Mouse (Mus musculus): Measurements from ENCODE around the gene Rbm14. TPM values are rescaled to one million over a fixed set of nuclear protein-coding genes. Genes with fewer than 3 reads are reported as not detected.

The Rbm14 gene
- polyA plus RNA-seq (2015; fragmentation: Nextera tagmentation; extraction: Ambion mirVana) = 82.4 and 88.6 TPM in 2 replicates

DNA sequence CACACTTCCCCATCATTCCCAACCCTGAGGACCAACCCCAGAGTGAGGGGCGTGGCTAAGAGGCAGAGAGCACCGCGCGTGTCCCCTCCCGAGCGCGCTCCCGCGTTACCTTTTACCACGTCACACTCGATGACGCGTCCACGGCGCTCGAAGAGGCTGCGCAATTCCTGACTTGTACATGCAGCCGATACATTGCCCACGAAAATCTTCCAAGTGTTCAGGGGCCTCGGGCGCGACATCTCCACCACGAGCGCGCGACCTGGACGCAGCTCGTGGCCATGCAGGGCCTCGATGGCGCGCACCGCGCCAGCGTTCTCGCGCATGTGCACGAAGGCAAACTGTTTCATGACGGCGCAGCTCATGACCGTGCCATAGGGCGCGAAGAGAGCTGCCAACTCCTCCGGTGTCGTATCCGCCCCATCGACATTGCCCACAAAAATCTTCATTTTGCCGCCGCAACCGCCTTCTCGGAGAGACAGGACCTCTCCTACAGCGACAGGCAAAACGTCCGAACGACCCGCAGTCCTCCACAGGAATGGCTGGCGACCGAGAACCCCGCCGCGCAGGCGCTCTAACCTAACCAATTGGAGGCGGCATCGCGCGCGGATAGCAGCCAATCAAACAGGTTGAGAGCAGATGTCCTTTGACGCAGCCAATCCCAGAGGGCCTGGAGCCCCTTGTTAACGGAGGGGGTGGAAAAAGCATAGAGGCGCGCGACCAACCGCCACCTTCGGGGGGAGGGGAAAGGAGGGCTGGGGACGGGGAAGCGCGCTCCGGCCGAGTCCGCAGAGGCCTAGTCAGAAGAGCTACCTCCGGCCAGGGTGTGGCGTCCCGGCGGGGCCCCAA lies at the start of gene Rbm14, which contains the start of gene Gm21992:
TSS of gene Rbm14 (minus strand) at position 572 of the 846 bp plus-strand sequence.
TSS of gene Gm21992 (minus strand) at position 550 of the 846 bp plus-strand sequence.
- Histone ChIP-seq H3K9me3 (ENCODE audit: control insufficient read depth, low read length) (no peaks in the 10 kb centered on the region), H3K4me2 (ENCODE audit: low read depth, low read length) (peak within 1 kb of the TSS; percentile 94), H3K9ac (ENCODE audit: low read length) (peak within 1 kb of the TSS; percentile 98), H3K27me3 (ENCODE audit: control insufficient read depth, insufficient read depth, low read depth, low read length) (no peaks in the 10 kb centered on the region), H3K4me1 (replicated peaks; ENCODE audit: control insufficient read depth, insufficient read depth, low read length) (peaks cover 16% of the 10 kb centered on the region), H3K27ac (ENCODE audit: low read length) (peak within 1 kb of the TSS; percentile 97), H3K4me3 (ENCODE audit: low read length) (peak within 1 kb of the TSS; percentile 95), H3K36me3 (ENCODE audit: control insufficient read depth, insufficient read depth, low read length) (no peaks in the 10 kb centered on the region)
- ATAC-seq (ENCODE audit: low read depth) = peak; percentile 99
- under 1% methylated on average over 83 of the region's 83 CpGs for WGBS

DNA sequence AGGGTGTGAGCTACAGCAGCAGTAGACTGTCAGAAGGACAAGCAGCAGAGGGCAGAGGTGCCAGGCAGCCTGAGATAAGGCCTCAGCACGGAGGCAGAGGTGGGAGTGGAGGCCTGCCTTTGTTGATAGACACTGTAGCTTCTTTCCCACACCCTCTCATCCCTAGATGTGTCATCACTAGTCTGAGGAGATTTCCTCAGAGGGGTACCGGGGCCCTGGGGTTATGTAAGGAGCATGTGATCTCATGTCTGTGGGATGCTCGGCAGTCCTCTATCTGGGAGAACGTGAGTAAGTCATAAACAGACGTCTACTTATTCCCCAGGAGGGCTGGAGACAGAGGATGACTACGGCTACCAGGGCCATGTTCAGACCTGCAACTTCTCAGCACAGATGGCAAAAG lies 47.6 kb upstream of the Rbm14 start:
- 62% methylated on average over 6 of the region's 6 CpGs for WGBS
- peaks cover 8% of the 10 kb centered on the region; the same call in 1 of the 2 replicates for H3K27me3 ChIP-seq (ENCODE audit: control insufficient read depth, insufficient read depth, low read depth, low read length)
- no peak overlapping the region for H3K9ac ChIP-seq (ENCODE audit: low read length)
- H3K4me3 ChIP-seq (ENCODE audit: low read length) = no peak overlapping the region
- H3K36me3 ChIP-seq (ENCODE audit: control insufficient read depth, insufficient read depth, low read length) = no peaks in the 10 kb centered on the region
- H3K4me2 ChIP-seq (ENCODE audit: low read depth, low read length) = no peak overlapping the region
- H3K27ac ChIP-seq (ENCODE audit: low read length) = no peak overlapping the region
- H3K4me1 ChIP-seq (replicated peaks; ENCODE audit: control insufficient read depth, insufficient read depth, low read length) = peaks cover 3% of the 10 kb centered on the region; the same call in 1 of the 2 replicates
- no peak for ATAC-seq (ENCODE audit: low read depth)
- no peaks in the 10 kb centered on the region for H3K9me3 ChIP-seq (ENCODE audit: control insufficient read depth, low read length)

DNA sequence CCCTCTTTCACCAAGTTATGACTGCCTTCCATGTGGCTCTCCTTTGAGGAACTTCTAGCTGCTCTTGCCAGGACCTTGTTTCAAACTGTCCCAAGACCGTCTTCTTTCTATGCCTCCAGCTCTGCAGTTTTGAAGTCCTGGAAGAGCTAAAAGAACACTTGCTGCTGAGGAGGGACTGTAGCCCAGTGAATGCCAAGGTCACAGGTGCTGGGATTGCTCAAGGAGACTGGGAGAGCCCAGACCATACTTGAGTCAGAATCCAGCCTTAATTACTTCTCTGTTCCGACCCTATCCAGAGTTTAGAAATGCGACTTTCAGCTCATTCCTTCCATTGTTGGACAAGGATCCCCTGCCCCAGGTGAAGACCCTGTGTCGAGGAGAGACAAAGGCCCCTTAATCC lies 44.5 kb upstream of the Rbm14 start:
- no peak overlapping the region for H3K27ac ChIP-seq (ENCODE audit: low read length)
- H3K4me1 ChIP-seq (replicated peaks; ENCODE audit: control insufficient read depth, insufficient read depth, low read length) = peaks cover 3% of the 10 kb centered on the region; the same call in 1 of the 2 replicates
- WGBS = 72% methylated on average over 4 of the region's 4 CpGs
- H3K27me3 ChIP-seq (ENCODE audit: control insufficient read depth, insufficient read depth, low read depth, low read length) = peaks cover 8% of the 10 kb centered on the region; the same call in 1 of the 2 replicates
- H3K36me3 ChIP-seq (ENCODE audit: control insufficient read depth, insufficient read depth, low read length) = no peaks in the 10 kb centered on the region
- no peak overlapping the region for H3K4me3 ChIP-seq (ENCODE audit: low read length)
- no peak for ATAC-seq (ENCODE audit: low read depth)
- no peak overlapping the region for H3K9ac ChIP-seq (ENCODE audit: low read length)
- no peaks in the 10 kb centered on the region for H3K9me3 ChIP-seq (ENCODE audit: control insufficient read depth, low read length)
- H3K4me2 ChIP-seq (ENCODE audit: low read depth, low read length) = no peak overlapping the region; the same call in 1 of the 2 replicates

DNA sequence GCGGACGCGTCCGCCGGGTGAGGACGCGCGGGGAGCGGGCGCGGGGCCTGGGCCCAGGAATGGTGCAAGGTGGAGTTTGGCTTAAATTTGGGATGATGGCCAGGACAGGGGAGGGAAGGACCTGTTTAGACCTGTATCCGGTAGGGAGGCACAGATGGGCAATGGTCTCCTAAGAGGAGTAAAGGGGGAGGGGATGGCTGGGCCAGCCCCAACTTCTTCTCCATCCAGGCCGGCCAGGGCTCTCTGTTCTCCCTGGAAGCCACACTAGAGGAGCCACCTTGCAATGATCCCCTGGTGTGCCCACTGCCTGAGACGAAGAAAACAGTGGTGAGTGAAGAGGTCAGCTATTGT lies 44.0 kb upstream of the Rbm14 start:
- no peaks in the 10 kb centered on the region for H3K9me3 ChIP-seq (ENCODE audit: control insufficient read depth, low read length)
- no peaks in the 10 kb centered on the region for H3K36me3 ChIP-seq (ENCODE audit: control insufficient read depth, insufficient read depth, low read length)
- ATAC-seq (ENCODE audit: low read depth) = peak; percentile 29; the same call in 1 of the 2 replicates
- H3K4me1 ChIP-seq (replicated peaks; ENCODE audit: control insufficient read depth, insufficient read depth, low read length) = peaks cover 3% of the 10 kb centered on the region; the same call in 1 of the 2 replicates
- H3K27ac ChIP-seq (ENCODE audit: low read length) = no peak overlapping the region
- H3K9ac ChIP-seq (ENCODE audit: low read length) = peak overlapping the region; percentile 74
- peaks cover 8% of the 10 kb centered on the region; the same call in 1 of the 2 replicates for H3K27me3 ChIP-seq (ENCODE audit: control insufficient read depth, insufficient read depth, low read depth, low read length)
- H3K4me2 ChIP-seq (ENCODE audit: low read depth, low read length) = peak overlapping the region; percentile 94
- H3K4me3 ChIP-seq (ENCODE audit: low read length) = peak overlapping the region; percentile 54
- 1% methylated on average over 14 of the region's 14 CpGs for WGBS

DNA sequence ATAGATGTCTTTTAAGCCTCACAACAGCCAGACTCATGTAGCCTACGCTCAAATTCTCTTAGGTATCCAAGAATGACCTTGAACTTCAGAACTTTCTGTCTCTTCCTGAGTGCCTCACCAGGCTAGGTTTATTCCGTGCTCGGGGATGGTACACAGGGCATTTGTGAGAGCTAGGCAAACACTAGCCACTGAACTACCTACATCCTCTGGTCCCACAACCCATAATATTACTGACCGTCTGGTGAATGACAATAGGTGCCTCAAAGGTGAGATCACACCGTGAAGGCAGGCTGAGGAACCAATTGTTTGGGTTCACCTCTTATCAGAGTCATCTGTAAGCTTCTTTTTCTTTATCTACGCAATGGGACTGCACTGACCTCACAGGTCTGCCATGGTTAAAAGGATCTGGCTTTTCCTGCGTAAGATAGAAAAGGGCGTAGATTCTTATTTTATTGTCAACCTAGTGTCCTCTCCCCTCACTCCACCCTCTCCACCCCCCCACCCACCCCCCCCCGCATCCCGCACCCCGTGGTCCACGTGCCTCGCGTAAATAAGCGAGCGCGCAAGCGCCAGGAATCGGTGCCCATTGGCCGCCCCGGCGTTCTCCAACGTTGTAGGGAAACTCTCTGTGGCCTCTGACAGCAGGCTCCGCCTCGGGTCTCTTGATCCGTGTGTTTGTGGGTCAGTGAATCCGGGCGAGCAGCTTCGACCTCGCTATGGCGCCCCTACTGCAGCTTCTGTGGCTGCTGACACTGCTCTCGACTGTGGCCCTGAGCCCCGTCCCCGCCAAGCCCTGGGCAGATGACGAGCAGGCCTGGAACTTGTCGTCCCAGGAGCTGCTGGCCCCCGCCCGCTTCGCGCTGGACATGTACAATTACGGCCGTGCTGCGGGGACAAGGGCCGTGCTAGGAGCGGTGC lies 43.4 kb upstream of the Rbm14 start, which contains the start of gene Ctsf:
TSS of gene Ctsf (plus strand) at position 579 of the 918 bp plus-strand sequence.
- WGBS = 3% methylated on average over 43 of the region's 45 CpGs
- Histone ChIP-seq H3K27ac (ENCODE audit: low read length) (no peak within 1 kb of the TSS), H3K27me3 (ENCODE audit: control insufficient read depth, insufficient read depth, low read depth, low read length) (peaks cover 8% of the 10 kb centered on the region; the same call in 1 of the 2 replicates), H3K9ac (ENCODE audit: low read length) (peak within 1 kb of the TSS; percentile 74), H3K9me3 (ENCODE audit: control insufficient read depth, low read length) (no peaks in the 10 kb centered on the region), H3K36me3 (ENCODE audit: control insufficient read depth, insufficient read depth, low read length) (no peaks in the 10 kb centered on the region), H3K4me2 (ENCODE audit: low read depth, low read length) (peak within 1 kb of the TSS; percentile 94), H3K4me3 (ENCODE audit: low read length) (peak within 1 kb of the TSS; percentile 54), H3K4me1 (replicated peaks; ENCODE audit: control insufficient read depth, insufficient read depth, low read length) (peaks cover 3% of the 10 kb centered on the region; the same call in 1 of the 2 replicates)
- ATAC-seq (ENCODE audit: low read depth) = peak; percentile 89

DNA sequence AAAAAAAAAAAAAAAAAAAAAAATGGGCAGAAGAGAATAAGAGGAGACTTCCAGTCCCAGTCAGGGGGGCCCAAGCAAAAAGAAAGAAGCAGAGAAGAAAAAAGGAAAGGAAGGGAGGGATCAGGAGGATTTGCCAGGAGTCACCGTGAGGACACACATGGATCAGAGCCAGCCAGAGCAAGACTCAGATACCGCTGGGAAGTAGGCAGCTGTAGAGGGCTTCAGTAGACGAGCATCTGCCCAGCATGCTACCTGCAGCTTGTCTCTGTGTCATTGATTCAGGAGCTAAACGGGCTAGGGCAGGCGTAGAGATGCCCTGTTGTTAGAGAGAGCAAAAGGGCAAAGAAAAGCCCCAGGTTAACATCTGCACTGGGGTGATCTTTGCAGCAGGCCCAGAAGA lies 38.8 kb upstream of the Rbm14 start:
- H3K4me3 ChIP-seq (ENCODE audit: low read length) = no peak overlapping the region
- H3K27me3 ChIP-seq (ENCODE audit: control insufficient read depth, insufficient read depth, low read depth, low read length) = peaks cover 5% of the 10 kb centered on the region; the same call in 1 of the 2 replicates
- no peak overlapping the region for H3K9ac ChIP-seq (ENCODE audit: low read length)
- no peak overlapping the region for H3K4me2 ChIP-seq (ENCODE audit: low read depth, low read length)
- WGBS = 55% methylated on average over 5 of the region's 5 CpGs
- ATAC-seq (ENCODE audit: low read depth) = no peak
- no peak overlapping the region for H3K27ac ChIP-seq (ENCODE audit: low read length)
- H3K36me3 ChIP-seq (ENCODE audit: control insufficient read depth, insufficient read depth, low read length) = no peaks in the 10 kb centered on the region
- peaks cover 3% of the 10 kb centered on the region; the same call in 1 of the 2 replicates for H3K4me1 ChIP-seq (replicated peaks; ENCODE audit: control insufficient read depth, insufficient read depth, low read length)
- H3K9me3 ChIP-seq (ENCODE audit: control insufficient read depth, low read length) = no peaks in the 10 kb centered on the region

DNA sequence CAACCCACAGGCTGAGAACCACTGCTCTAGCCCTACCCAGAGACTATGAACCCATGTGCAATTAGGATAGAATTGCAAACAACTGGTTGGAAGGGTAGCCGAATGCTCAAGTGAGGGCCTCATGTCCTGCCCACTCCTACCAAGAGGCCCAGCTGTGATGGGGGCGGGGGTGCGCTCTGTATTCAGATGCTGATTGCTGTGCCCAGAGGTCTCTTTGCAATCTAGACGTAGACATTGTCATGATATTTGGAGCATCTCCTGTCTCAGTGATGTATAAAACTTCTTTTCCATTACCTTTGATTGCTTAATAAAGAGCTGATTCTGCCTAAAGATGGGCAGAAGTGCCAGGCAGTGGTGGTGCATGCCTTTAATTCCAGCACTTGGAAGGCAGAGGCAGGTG lies 38.4 kb upstream of the Rbm14 start:
- 54% methylated on average over 4 of the region's 4 CpGs for WGBS
- ATAC-seq (ENCODE audit: low read depth) = no peak
- Histone ChIP-seq H3K9ac (ENCODE audit: low read length) (no peak overlapping the region), H3K4me1 (replicated peaks; ENCODE audit: control insufficient read depth, insufficient read depth, low read length) (peaks cover 3% of the 10 kb centered on the region; the same call in 1 of the 2 replicates), H3K4me3 (ENCODE audit: low read length) (no peak overlapping the region), H3K9me3 (ENCODE audit: control insufficient read depth, low read length) (no peaks in the 10 kb centered on the region), H3K4me2 (ENCODE audit: low read depth, low read length) (no peak overlapping the region), H3K27me3 (ENCODE audit: control insufficient read depth, insufficient read depth, low read depth, low read length) (peaks cover 4% of the 10 kb centered on the region; the same call in 1 of the 2 replicates), H3K36me3 (ENCODE audit: control insufficient read depth, insufficient read depth, low read length) (no peaks in the 10 kb centered on the region), H3K27ac (ENCODE audit: low read length) (no peak overlapping the region)

DNA sequence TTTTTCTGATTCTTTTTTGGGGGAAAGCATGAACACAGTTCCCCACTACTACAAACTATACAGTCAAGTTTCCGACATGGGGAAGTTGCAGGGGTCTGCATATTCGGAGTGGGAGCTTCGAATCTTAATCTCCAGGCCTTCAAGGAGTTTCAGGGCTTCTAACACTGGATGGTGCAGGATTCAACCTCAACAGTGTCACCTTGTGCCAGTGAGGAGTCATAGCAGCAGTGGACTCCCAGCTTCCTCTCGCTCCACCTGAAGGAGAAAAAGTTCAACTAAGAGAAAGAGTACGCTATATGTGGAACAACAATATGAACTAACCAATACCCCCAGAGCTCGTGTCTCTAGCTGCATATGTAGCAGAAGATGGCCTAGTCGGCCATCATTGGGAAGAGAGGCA lies 36.1 kb upstream of the Rbm14 start:
- H3K4me3 ChIP-seq (ENCODE audit: low read length) = no peak overlapping the region
- H3K4me1 ChIP-seq (replicated peaks; ENCODE audit: control insufficient read depth, insufficient read depth, low read length) = no peaks in the 10 kb centered on the region
- WGBS = 27% methylated on average over 7 of the region's 7 CpGs
- H3K4me2 ChIP-seq (ENCODE audit: low read depth, low read length) = no peak overlapping the region
- H3K27me3 ChIP-seq (ENCODE audit: control insufficient read depth, insufficient read depth, low read depth, low read length) = no peaks in the 10 kb centered on the region
- H3K36me3 ChIP-seq (ENCODE audit: control insufficient read depth, insufficient read depth, low read length) = no peaks in the 10 kb centered on the region
- no peak overlapping the region for H3K27ac ChIP-seq (ENCODE audit: low read length)
- H3K9me3 ChIP-seq (ENCODE audit: control insufficient read depth, low read length) = no peaks in the 10 kb centered on the region
- ATAC-seq (ENCODE audit: low read depth) = no peak
- H3K9ac ChIP-seq (ENCODE audit: low read length) = no peak overlapping the region
